Mouse (Mus musculus) heart, embryonic 13.5 days (tissue): Measurements from ENCODE around the gene Catsper3. TPM values are rescaled to one million over a fixed set of nuclear protein-coding genes. Genes with fewer than 3 reads are reported as not detected.

Source experiments
- polyA plus RNA-seq: library from polyadenylated mRNA; unstranded; fragments of >200 nt; fragmentation: Nextera tagmentation; extraction: Ambion mirVana; gene quantifications from 2 replicates; pipeline ENCODE4 v1.2.1, GENCODE M21; 2015

Catsper3 gene
- polyA plus RNA-seq, 1 experiment from 2014 or later, result 0.15 TPM

Other genes with a start within 250 kb of the Catsper3 start
- 29.6 and 30.6 TPM in 2 replicates for gene Ddx41, start 247.9 kb upstream of the Catsper3 start, polyA plus RNA-seq
- 19.9 and 23.7 TPM in 2 replicates for gene Fam193b, start 213.4 kb upstream of the Catsper3 start, polyA plus RNA-seq
- gene Tmed9, start 210.8 kb upstream of the Catsper3 start, polyA plus RNA-seq, result 102 and 121 TPM in 2 replicates
- gene B4galt7, start 184.7 kb upstream of the Catsper3 start, polyA plus RNA-seq, result 20.6 and 21.2 TPM in 2 replicates
- 30.9 and 36.8 TPM in 2 replicates for gene Caml, start 161.6 kb upstream of the Catsper3 start, polyA plus RNA-seq
- gene Ddx46, start 149.5 kb upstream of the Catsper3 start, polyA plus RNA-seq, result 18.7 and 18.8 TPM in 2 replicates
- gene B230219D22Rik, start 91.4 kb upstream of the Catsper3 start, polyA plus RNA-seq, result 51.5 and 53.4 TPM in 2 replicates
- gene Txndc15, start 69.9 kb upstream of the Catsper3 start, polyA plus RNA-seq, result 57.1 and 66.6 TPM in 2 replicates
- 52.2 and 54.9 TPM in 2 replicates for gene Pcbd2, start 57.2 kb upstream of the Catsper3 start, polyA plus RNA-seq
- 0.17 and 1.5 TPM in 2 replicates for gene Pitx1, start 51.6 kb downstream of the Catsper3 start, polyA plus RNA-seq